Mouse (Mus musculus) c-Kit-positive CD71-negative TER-119-negative erythroid progenitor cells, embryonic 14.5 days (primary cell): ENCODE data around the gene Gm20388.

ENCODE experiments used
- DNase-seq: peaks from one replicate; pipeline ENCODE4 v3.0.0-alpha.2; 2013; ENCODE audit warnings: low read depth

Gm20388 gene

GRCm38 (mm10) chr8:122332753-122333506 is 2422.3 kb downstream of the Gm20388 start:
- DNase-seq: no peak

DNA sequence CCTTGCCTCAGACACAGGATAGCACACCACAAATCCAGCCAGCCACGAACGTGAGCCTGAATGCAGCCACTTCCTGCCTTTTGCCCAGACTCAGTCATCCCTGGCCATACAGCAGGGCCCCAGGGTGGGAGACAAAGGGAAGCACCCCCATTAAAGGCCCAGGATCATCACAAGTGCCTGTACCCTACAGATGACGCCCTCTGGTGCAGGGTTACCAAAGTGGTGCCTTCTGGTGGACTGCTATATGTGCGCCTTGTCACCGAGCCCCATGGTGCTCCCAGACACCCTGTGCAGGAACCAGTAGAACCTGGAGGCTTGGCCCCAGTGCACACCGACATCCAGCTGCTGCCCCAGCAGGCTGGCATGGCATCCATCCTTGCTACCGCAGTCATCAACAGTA is 2422.9 kb downstream of the Gm20388 start:
- no peak for DNase-seq

GRCm38 (mm10) chr8:122334791-122335490 is 2424.3 kb downstream of the Gm20388 start:
- no peak for DNase-seq

GRCm38 (mm10) chr8:122335638-122336250 is 2425.1 kb downstream of the Gm20388 start:
- DNase-seq: no peak

DNA sequence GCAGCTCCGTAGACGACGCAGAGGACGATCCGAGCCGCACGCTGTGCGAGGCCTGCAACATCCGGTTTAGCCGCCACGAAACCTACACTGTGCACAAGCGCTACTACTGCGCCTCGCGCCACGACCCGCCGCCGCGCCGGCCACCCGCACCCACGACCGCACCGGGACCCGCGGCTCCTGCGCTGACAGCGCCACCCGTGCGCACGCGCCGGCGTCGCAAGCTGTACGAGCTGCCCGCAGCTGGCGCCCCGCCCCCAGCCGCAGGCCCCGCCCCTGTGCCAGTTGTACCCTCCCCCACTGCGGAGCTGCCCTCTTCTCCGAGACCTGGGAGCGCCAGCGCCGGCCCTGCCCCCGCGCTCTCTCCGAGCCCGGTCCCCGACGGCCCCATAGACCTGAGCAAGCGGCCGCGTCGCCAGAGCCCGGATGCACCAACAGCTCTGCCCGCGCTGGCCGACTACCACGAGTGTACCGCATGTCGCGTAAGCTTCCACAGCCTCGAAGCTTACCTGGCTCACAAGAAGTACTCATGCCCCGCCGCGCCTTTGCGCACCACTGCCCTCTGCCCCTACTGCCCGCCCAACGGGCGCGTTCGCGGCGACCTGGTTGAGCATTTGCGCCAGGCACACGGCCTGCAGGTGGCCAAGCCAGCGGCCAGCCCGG is 2425.7 kb downstream of the Gm20388 start:
- DNase-seq: no peak

GRCm38 (mm10) chr8:122338852-122339251 is 2428.2 kb downstream of the Gm20388 start:
- no peak for DNase-seq

DNA sequence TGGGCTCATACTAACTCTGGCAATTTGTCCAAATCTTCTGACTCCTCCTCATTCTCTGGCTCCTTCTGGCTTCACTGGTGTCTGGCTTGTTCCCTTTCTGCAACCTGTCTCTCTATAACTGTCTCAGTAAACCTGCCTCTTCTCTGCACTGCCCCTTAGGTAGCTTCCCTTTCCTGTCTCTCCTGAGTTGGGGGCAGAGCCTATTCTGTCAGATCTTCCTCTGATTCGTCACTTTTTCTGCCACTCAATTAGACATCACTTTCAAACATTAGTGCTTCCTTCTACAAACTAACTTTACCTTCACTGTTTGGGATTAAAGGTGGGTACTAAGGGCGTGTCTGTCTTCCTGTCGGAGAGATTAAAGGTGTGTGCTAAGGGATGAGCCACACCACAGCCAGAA is 2430.1 kb downstream of the Gm20388 start:
- DNase-seq: no peak

- no peak for DNase-seq
These were observed 2431.1 kb downstream of the Gm20388 start for GRCm38 (mm10) chr8:122341790-122342189.

DNA sequence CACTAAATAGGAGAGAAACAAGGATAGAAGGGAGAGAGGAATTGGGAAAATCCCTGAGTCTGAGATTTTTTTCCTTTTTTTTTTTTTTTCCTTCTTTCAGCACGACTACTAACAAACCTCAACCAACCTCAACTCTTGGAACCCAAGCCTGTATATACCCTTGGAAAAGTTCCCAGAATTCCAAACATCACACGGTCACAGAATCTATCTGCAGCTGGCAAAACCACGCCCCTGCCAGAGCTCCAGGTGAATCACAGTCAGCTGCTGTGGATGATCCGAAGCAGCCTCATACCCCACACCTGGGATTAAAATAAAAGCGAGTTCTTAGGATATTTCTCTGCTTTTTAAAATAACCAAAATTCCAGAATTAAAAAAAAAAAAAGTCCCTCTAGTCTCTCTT is 2431.7 kb downstream of the Gm20388 start:
- no peak for DNase-seq

DNA sequence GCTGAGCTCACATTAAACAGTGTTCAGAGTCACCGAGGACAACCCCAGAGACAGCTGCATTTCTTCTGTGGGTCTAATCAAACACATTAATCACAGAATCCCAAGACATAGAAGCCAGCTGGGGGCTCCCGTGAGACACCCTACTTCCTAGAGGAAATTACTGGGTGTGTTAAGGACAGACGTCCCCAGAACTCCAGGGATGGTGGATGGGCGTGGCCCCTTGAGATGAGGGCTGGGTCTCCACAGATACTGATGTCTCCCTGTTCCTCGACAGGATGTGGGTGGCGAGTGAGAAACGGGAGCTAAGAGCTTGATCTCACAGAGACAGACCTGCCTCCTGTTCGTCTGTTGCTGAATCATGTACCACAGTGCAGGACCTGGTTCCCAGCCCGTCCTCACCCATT is 2432.2 kb downstream of the Gm20388 start:
- DNase-seq: no peak

DNA sequence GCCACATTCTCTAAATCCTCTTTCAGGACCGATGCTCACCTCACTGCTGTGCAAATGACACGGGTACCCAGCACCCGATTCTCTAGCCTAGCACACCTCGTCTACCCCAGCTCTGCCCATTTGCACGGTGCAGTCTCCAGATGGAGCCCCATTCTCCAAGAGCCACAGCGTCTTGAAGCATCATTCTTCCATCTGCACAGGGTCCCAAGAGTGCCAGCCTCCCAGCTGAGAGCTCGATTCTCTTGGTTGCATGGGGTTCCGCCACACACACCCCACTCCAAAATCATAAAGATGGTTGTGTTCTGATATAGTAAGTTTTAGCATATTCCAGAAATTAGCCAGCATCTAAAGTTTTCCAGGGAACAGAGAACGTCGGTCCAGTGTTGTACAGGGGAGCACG is 2432.7 kb downstream of the Gm20388 start:
- no peak for DNase-seq

DNA sequence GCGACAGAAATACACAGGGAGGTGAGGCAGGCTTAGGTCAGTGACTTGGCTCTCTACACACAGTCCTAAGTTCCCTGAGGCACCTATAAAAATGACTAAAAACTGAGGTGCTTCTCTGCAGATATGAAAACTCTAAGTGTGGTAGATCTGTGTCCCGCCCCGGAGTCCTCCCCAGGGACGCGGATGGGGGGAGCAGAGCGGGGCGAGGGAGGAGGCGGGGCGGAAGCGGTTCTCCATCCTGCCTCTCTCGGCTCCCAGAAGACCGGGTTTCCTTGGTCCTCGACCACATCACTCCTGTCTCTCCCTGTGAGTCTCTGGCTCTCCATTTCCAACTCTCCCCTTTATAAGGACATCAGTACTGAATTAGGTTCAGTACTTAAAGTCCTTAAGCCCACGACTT is 2433.1 kb downstream of the Gm20388 start:
- DNase-seq: no peak

DNA sequence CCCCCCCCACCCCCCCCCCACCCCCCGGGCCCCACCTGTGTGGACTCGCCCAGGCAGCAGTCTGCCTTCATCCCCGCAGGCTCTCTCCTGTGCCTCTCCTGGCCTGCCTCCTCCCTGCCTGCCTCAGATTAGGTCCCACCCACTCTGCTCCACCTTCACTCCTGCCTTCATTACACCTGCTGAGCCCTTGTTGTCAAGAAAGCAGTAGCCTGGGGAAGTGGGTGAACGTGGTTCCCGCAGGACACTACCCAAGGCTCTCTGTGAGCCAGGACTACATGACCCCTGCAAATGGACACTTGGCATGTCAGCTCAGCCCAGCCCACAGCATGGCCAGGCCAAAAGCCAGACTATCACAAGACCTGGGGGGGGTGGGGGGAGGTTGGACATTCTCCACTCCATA is 2433.6 kb downstream of the Gm20388 start:
- DNase-seq: no peak

GRCm38 (mm10) chr8:122345181-122346095 is 2434.8 kb downstream of the Gm20388 start:
- DNase-seq: no peak

DNA sequence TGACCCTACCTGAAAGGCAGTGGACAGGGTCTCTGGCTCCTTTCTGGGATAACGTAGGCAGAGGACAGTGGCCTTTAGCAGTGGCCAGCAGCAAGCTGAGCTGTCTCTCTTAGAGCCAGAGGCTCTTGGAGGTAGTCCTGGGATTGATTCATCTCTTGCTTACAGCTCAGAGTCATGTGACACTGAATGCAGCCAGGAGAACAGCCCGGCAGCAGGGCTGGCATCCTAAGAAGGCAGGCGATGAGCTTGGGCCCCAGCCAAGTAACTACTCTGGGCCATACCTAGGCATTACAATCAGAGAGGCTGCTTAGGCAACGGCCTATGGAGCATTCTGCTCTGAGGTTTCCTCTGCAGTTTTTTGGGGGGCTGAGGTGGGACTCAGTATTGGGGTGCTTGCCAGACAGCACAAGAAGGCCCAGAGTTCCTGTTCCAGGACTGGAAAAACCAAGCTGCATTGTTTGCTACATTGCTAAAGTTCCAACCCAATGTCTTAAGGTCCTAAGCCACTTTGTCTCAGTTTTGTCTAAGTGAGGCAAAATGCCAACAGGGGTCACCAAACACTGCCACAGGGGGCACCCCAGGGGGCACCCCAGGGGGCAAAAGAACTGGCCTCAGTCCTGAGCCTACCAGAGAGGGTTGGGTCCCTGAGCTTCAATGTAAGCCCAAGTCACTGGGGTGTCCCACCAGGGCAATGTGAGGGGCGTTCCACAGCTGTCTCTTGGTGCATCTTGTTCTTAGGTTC is 2437.3 kb downstream of the Gm20388 start:
- no peak for DNase-seq

GRCm38 (mm10) chr8:122349357-122350297 is 2439.0 kb downstream of the Gm20388 start:
- peak; percentile 44 for DNase-seq

DNA sequence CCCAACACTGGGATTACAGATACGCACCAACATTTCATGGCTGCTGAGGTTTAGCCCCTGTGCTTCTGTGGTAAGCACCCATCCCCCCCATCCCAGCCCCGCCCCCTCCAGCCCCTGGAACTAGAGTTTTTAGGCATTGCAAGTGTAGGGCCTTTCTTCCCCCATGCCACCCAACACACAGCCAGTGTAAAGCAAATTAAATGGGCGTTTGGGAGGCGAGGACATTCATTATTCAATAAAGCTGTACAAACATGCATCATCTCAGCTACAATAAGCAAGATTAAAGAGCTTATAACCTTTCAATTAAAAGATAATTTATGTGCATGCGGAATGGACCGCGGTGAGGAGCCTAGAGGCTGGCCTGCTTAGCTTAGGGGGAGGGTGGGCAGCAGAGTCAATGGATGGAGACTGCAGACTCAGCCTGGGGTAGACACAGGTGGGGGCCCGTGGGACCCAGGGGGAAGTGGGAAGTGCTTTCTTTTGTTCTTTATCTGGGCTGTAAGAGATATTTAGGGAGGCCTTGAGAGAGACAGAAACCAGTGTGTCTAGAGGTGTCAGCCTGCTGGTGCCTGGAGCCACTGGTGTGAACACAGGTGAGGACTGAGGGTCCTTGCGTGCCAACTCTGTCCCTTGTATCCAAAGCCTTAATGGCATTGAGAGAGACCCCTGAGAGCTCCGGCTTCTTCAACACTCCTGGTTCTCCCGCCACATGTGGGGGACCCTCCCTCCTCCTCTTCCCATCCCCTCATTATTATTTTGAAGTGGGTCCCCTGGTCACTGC is 2439.9 kb downstream of the Gm20388 start:
- DNase-seq: no peak

- DNase-seq: no peak
These were observed 2443.5 kb downstream of the Gm20388 start for GRCm38 (mm10) chr8:122354157-122354556.
